Mouse (Mus musculus) left cerebral cortex, postnatal 10 days (tissue): ENCODE measurements around the gene Gm5294. TPM values are rescaled to one million over a fixed set of nuclear protein-coding genes. Genes with fewer than 3 reads are reported as not detected.

ENCODE experiments used
- DNase-seq, 2 experiments: peaks; one replicate each; pipeline ENCODE4 v3.0.0; 2021 to 2022; ENCODE audit warnings: low spot score in 2 of 2, mixed read lengths in 1 of 2; ENCODE audit errors: extremely low spot score in 1 of 2
- intact Hi-C: fragments of 180-260 bp; cut with DNase I; formaldehyde crosslinking; loops from one replicate; pipeline ENCODE4 v1.15.1; 2025
- total RNA-seq, 2 experiments: library from RNA; stranded (reverse); gene quantifications; 2 replicates each; pipeline ENCODE4 v1.2.3; 2021

Gm5294 gene
- total RNA-seq: not detected

GRCm38 (mm10) chr5:138819780-138820179, at the start of gene Gm5294:
TSS of gene Gm5294 (plus strand) at chr5:138820080.
- DNase-seq: no peak
- intact Hi-C loops: no loop called here

DNA sequence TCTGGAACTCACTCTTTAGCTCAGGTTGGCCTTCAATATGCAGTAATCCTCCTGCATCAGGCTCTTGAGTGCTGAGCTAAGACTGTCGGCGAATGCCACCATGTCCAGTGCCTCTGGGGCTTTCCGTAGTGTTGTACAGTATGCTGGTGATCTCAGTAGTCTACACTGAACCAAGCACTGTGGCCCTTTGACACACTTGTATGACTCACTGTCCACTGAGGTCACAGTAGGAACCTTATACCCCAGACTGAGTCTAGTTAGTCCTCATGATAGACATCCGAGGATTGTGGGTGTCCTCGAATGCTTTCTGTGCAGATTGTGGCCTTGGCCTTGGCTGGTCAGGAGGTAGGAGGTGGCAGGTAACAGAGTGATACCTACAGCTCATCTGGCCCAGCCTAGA, 44.8 kb upstream of the Gm5294 start:
- no peak for DNase-seq
- intact Hi-C loops: no loop called here

DNA sequence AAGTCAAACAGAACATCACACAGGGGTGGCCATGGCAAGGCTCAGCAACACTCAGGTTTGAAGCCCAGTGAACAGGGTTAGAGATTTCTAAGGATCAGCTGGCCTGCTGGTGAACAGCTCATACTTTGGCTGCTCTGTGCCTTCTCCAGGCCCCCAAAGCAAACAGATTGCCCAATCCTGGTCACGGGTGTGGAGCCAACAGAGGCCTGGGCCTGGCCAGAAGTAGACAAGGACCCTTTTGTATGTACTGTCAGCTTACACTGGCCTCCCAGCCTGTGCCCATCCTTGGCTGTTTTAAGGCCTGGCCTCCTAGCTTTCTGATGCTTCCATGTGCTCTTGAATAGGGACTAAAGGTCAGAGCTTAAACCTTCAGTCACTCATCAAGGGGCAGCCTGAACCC, 43.5 kb upstream of the Gm5294 start:
- no peak for DNase-seq
- intact Hi-C loops: no loop called here

DNA sequence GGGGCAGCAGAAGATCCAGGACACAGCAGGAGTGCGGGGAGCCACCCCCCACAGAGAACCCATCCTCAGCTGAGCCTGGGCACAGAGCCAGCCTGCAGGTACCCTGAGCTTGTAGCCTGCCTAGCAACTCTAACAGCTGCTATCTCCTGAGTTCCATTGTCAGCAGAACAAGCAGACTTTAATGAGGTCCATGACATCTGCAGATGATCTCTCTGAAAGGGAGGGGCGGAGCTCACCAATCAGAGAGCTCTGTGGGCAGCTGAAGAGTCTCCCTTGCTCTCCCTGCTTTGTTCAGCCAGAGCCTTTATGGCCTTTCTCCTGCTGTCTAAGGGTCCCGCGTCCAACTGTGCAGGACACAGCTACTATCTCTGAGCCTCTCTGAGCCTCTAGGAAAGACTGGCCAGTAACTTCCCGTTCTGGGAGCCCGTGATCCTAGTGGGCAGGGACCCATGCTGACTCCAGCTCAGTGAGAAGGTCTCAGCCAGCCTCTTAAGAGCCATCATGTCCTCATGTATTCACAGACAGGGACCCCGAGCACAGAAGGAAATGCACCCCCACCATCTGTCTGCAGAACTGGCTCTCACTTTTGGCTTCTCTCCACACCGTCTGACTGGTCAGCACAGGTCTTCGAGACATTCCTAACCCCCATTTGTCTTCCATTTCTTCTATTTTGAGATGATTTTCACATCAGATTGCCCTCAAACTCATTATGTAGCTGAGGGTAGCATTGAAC, 41.0 kb upstream of the Gm5294 start:
- intact Hi-C loops: no loop called here
- peak; percentile 27 to 70 for DNase-seq

DNA sequence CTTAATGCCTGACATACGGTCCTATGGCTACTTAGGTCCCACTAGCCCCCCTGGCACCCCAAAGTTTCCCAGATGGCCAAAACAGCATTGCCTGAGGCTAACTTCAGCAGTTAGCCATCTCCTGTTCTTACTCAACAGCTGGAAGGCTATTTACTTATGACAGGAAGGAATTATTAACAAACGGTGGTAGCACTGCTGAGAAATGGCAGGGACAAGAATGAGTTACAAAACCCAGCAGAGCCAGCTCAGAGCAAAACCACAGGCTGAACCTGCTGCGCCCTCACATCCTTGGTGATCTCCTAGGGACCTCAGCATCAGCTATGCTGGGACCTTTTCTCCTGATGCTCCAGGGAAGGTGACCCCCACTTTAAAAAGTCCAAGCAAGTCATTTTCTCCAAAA, 40.2 kb upstream of the Gm5294 start:
- DNase-seq: no peak

GRCm38 (mm10) chr5:138782697-138783096, 37.2 kb upstream of the Gm5294 start:
- intact Hi-C loops: no loop called here
- no peak for DNase-seq

More for the DNA sequence above, 40.2 kb upstream of the Gm5294 start:
- intact Hi-C loops: no loop called here

DNA sequence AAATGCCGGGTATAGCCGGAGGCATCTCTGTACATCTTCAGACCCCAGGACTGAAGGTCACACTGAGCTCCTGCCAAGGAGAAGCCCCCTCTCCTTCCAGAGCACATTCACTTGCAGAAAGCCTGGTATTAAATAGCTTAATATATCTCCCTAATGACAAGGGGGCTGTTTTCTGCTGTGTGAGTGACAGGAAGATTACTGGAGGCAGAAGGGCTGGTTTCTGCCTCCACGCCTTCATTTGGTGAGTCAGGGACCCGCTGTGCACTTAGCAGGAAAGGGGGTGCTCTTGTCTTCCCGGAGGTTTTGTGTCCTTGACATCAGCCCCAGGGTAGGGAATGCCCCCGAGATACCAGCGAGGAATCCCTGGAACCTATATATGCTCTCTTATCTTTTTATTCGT, 36.7 kb upstream of the Gm5294 start:
- DNase-seq: no peak
- intact Hi-C loops: no loop called here

DNA sequence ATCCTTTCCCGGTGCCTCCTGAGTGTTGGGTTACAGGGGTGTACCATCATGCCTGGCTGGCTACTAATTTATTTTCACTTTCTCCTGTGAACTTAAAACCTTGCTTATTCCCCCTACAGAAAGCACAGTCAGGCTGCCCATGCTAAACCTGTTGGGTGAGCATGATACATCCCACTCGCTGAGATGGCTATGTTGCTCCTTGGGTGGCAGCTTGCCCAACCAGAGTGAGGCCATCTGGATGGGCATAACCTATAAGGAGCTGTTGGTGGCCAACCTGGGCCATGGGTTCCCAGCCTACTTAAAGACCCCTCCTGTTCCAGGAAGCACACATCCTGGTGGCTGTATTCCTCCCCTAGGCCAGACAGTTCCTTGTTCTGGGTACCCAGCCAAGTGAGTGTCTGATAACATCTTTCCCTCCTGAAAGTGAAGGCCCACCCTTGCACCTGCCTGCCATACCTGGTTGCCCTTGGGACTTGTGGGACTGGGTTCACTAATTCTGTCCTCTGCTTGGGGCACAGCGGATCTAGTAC, 33.8 kb upstream of the Gm5294 start:
- DNase-seq: no peak
- intact Hi-C loops: no loop called here

GRCm38 (mm10) chr5:138787648-138788047, 32.2 kb upstream of the Gm5294 start:
- intact Hi-C loops: no loop called here
- no peak for DNase-seq

DNA sequence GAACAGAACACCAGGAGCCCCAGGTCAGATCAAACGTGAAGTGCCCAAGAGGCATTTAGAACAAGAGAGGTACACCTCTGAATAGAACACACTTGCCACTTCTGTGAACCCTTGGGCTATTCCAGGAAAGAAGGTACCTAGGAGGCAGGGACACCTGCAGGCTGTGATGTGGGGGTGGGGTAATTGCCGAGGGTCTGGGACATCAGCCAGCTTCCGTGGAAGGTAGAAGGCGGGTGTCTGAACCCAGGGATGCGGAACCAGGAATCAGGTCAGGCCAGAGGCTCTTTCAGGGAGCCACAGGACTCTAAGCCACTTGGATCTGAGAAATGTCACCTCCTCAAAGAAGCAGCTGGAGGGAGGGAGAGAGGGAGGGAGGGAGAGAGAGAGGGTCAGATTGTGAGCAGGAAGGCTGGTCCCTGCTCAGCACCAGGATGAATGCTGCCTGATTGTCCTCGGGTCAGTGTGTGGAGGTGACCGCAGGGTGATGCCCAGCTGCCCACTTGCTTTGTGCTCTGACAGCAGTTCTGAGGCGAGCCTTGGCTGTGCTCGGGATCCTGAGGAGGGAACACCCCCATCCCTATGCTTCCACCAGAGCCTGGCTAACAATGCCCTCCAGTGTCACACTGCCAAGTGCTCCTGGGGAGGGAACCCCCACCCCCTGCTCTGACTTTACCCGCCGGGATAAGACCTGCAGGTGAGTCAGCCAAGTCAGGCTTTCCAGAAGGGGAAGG, 31.2 kb upstream of the Gm5294 start:
- intact Hi-C loops: no loop called here
- peak in 1 of 2 experiments; percentile 42 for DNase-seq

DNA sequence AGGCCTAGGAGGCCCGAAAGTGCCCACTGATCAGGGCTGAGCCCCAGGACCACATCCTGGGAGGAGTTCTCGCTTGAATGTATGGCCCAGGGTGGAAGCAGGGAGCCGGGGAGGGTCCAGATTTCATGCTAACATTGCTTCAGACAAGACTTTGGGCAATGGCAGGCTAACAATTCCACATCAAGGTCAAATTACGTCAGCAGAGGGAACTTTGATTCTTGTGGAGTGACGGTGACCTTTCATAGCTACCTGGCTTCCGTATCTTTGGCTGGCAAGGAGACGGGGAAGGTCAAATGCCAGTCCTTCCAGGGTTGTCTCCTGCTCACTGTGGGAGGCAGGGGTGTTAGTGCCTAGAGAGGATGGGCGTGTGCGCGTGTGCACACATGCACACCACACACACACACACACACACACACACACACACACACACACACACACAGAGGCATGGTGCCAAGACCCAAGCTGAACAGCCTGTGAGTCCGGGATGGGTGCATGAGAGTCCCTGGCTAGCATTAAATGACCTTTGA, 28.9 kb upstream of the Gm5294 start:
- DNase-seq: no peak
- intact Hi-C loops: no loop called here

GRCm38 (mm10) chr5:138801588-138802116, 18.2 kb upstream of the Gm5294 start:
- intact Hi-C loops: no loop called here
- peak in 1 of 2 experiments; percentile 70 for DNase-seq

DNA sequence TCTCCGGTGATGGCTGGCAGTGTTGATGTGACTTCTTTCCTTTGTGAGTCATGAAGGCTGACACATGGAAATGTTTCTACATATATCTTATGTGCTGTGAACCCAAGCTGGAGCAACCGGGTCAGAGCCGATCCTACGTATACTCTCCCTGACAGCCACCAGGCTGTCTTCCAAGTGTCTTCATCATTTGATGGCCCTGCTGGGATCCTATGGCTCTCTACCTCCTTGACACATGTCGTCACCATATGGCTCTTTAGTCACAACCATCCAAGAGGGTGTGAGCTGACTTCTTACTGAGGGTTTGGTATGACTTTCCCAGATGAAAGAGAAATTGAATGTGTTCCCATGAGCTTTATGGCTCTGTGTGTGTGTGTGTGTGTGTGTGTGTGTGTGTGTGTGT, 15.6 kb upstream of the Gm5294 start:
- DNase-seq: no peak
- intact Hi-C loops: no loop called here

GRCm38 (mm10) chr5:138809767-138810166, 10.1 kb upstream of the Gm5294 start:
- intact Hi-C loops: no loop called here
- DNase-seq: no peak

DNA sequence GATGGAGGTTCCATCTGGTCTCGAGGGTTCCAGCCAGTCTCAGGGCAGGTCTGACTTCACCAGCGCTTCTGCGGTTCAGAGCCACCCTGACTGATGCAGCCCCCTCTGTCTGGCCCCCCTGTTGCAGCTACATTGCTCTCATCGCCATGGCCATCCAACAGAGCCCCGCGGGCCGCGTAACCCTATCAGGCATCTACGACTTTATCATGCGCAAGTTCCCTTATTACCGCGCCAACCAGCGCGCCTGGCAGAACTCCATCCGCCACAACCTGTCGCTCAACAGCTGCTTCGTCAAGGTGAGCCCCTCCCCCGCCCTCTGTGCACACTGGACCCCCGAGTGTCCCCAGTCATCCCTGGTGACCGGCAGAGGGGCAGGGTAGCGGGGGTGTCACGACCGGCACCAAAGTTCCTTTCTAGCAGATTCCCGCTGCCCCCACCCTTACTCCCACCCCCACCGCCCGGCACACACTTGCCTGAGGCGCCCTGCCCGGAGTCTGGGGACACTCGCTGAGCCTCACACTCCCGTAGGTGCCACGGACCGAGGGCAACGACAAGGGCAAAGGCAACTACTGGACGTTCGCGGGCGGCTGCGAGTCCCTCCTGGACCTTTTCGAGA, 945 bp downstream of the Gm5294 start:
- intact Hi-C loops: no loop called here
- DNase-seq: no peak

- intact Hi-C loops: no loop called here
- DNase-seq: no peak
Observed at GRCm38 (mm10) chr5:138825090-138825489, 5.2 kb downstream of the Gm5294 start.

- intact Hi-C loops: no loop called here
- DNase-seq: peak in 1 of 2 experiments; percentile 55
Observed at GRCm38 (mm10) chr5:138833406-138833805, 13.5 kb downstream of the Gm5294 start.

GRCm38 (mm10) chr5:138834910-138835309, 15.0 kb downstream of the Gm5294 start:
- DNase-seq: no peak
- intact Hi-C loops: no loop called here

- intact Hi-C loops: loop anchor here (10.0 kb wide), 1 partner anchor 404 kb away; no protein-coding TSS in a partner anchor
Observed at GRCm38 (mm10) chr5:138840981-138841380, 21.1 kb downstream of the Gm5294 start.

More at GRCm38 (mm10) chr5:138840981-138841380, 21.1 kb downstream of the Gm5294 start:
- no peak for DNase-seq
